ENCODE assay signal across 8 mouse cellular contexts in the genomic region with DNA sequence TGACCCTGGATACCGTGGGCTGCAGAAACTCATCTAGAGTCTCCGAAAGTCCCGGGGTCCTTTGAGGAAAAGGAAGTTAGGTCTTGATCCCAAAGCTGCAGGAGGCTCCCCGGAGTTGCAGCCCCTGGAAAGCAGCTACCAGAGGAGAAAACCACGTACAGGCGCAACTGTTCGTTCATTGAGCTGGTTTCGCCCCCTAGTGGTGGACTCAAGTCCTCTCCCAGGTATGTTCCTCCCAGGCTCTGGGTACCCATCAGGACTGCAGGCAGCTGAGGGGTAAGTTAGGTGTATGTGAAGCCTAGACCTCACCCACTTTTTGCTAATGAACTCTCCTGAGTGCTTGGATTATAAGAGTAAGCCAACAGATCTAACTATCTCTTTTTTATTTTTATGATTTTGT. TPM values are rescaled to one million over a fixed set of nuclear protein-coding genes. Genes with fewer than 3 reads are reported as not detected.
DNase-seq lines count a peak whose midpoint lies in the region; ATAC-seq and TF ChIP-seq lines count a peak whose summit lies in the region.

No protein-coding gene starts in this region.

- no peak overlapping the region for H3K4me2 ChIP-seq in kidney, embryonic 14.5 days (replicated peaks; ENCODE audit: low read depth, low read length)

- no peak overlapping the region for H3K9ac ChIP-seq in kidney, embryonic 14.5 days (ENCODE audit: low read depth, low read length)
- H3K9ac ChIP-seq in liver, adult 2 months (ENCODE audit: low read depth, low read length): no peak overlapping the region

- H3K4me1 ChIP-seq in cerebellum, adult 2 months (ENCODE audit: control insufficient read depth, insufficient read depth, low read length): no peaks in the 10 kb centered on the region; the same call in 1 of the 2 replicates
- 0 out of 2 replicates have a peak, but pooled peaks cover 5% of the 10 kb centered on the region for H3K4me1 ChIP-seq in kidney, embryonic 14.5 days (ENCODE audit: control insufficient read depth, insufficient read depth, low read length)
- H3K4me1 ChIP-seq in liver, adult 2 months (ENCODE audit: control insufficient read depth, insufficient read depth, low read length): no peaks in the 10 kb centered on the region

- no peaks in the 10 kb centered on the region for H3K36me3 ChIP-seq in kidney, embryonic 14.5 days (ENCODE audit: control insufficient read depth, insufficient read depth, low read length)
- no peaks in the 10 kb centered on the region for H3K36me3 ChIP-seq in liver, adult 2 months (ENCODE audit: control insufficient read depth, insufficient read depth, low read length)

- TF ChIP-seq POLR2A in cerebellum, adult 2 months (IDR thresholded peaks at IDR 0.05; ENCODE audit: borderline replicate concordance, insufficient read depth, low read length): no peak
- TF ChIP-seq POLR2A in liver, adult 2 months (IDR thresholded peaks at IDR 0.05; ENCODE audit: extremely low read depth, insufficient read depth, low read length): no peak

- peak; percentile 79 for ATAC-seq in kidney, embryonic 14.5 days (ENCODE audit: low FRiP score, low TSS enrichment)

- H3K4me3 ChIP-seq in cerebellum, adult 2 months (replicated peaks; ENCODE audit: insufficient read depth, low read depth, low read length): no peak overlapping the region
- H3K4me3 ChIP-seq in gastrocnemius, adult 2 months: no peak overlapping the region
- no peak overlapping the region for H3K4me3 ChIP-seq in kidney, embryonic 14.5 days (ENCODE audit: low read length)
- H3K4me3 ChIP-seq in liver, adult 2 months (ENCODE audit: insufficient read depth, low read depth, low read length): no peak overlapping the region

- H3K27me3 ChIP-seq in cerebellum, adult 2 months (ENCODE audit: control insufficient read depth, insufficient read depth, low read length): no peaks in the 10 kb centered on the region
- H3K27me3 ChIP-seq in kidney, embryonic 14.5 days (ENCODE audit: control insufficient read depth, insufficient read depth, low read length): 0 out of 2 replicates have a peak, but pooled peaks cover 3% of the 10 kb centered on the region
- no peaks in the 10 kb centered on the region for H3K27me3 ChIP-seq in liver, adult 2 months (ENCODE audit: control insufficient read depth, insufficient read depth, low read length)

- WGBS in cerebellum, adult 2 months: 12% methylated on average over 8 of the region's 8 CpGs
- WGBS in kidney, embryonic 14.5 days: 8% methylated on average over 8 of the region's 8 CpGs
- 9% methylated on average over 8 of the region's 8 CpGs for WGBS in liver, adult 2 months

- no peaks in the 10 kb centered on the region for H3K79me2 ChIP-seq in liver, adult 2 months (ENCODE audit: control insufficient read depth, insufficient read depth, low read length)

- DNase-seq in urinary bladder, postnatal 14 days (ENCODE audit: low spot score): peak; percentile 78
- no peak for DNase-seq in urinary bladder, adult 18-20 months (ENCODE audit: low spot score in 2 of 2)
- peak; percentile 59 to 72 for DNase-seq in cerebellum, adult 2 months
- peak; percentile 79 for DNase-seq in gastrocnemius, adult 2 months
- peak; percentile 46 for DNase-seq in liver, adult 2 months (ENCODE audit: extremely low read depth, low read depth, low spot score)
- peak; percentile 68 for DNase-seq in ovary, postnatal 14 days (ENCODE audit: low spot score)
- DNase-seq in thymus, postnatal 14 days: peak; percentile 73

- H3K27ac ChIP-seq in cerebellum, adult 2 months (ENCODE audit: insufficient read depth, low read length): no peak overlapping the region
- H3K27ac ChIP-seq in gastrocnemius, adult 2 months: no peak overlapping the region
- H3K27ac ChIP-seq in kidney, embryonic 14.5 days (ENCODE audit: low read depth, low read length): no peak overlapping the region
- no peak overlapping the region for H3K27ac ChIP-seq in liver, adult 2 months (replicated peaks; ENCODE audit: insufficient read depth, low read depth, low read length)

- TF ChIP-seq CTCF in cerebellum, adult 2 months (IDR thresholded peaks at IDR 0.05; ENCODE audit: borderline replicate concordance, insufficient read depth, low read depth, low read length): peak; percentile 92
- peak; percentile 88 for TF ChIP-seq CTCF in gastrocnemius, adult 2 months (IDR thresholded peaks at IDR 0.05)
- peak; percentile 88 for TF ChIP-seq CTCF in liver, adult 2 months (IDR thresholded peaks at IDR 0.05; ENCODE audit: low read depth, low read length)

- intact Hi-C loops in gastrocnemius, adult 2 months (cut with DNase I): loop anchor here (2.0 kb wide), 1 partner anchor 43 kb away; no protein-coding TSS in a partner anchor

- no peaks in the 10 kb centered on the region for H3K9me3 ChIP-seq in kidney, embryonic 14.5 days (ENCODE audit: control insufficient read depth, low read length)

RNA-seq across cellular contexts. Expression of a gene that starts 16.1 kb away (rescaled TPM):
- 8.8 and 11.2 TPM in 2 replicates for polyA plus RNA-seq in cerebellum, adult 2 months (2012; rRNA removed)
- total RNA-seq in gastrocnemius, adult 2 months (2021): under 1 TPM; 0.20 to 0.33 TPM
- 123 and 137 TPM in 2 replicates for polyA plus RNA-seq in kidney, embryonic 14.5 days (2014; fragmentation: Nextera tagmentation; extraction: Ambion mirVana)
- not detected in 2 replicates for total RNA-seq in liver, adult 2 months (2014; rRNA removed)
- polyA plus RNA-seq in liver, adult 2 months (2012; rRNA removed): not detected in 2 replicates

RNA-seq across cellular contexts. Expression of a gene that starts 27.2 kb away (rescaled TPM):
- 0.87 and 1.2 TPM in 2 replicates for polyA plus RNA-seq in cerebellum, adult 2 months (2012; rRNA removed)
- 10 to 100 TPM; 29.1 to 54.8 TPM for total RNA-seq in gastrocnemius, adult 2 months (2021)
- polyA plus RNA-seq in kidney, embryonic 14.5 days (2014; fragmentation: Nextera tagmentation; extraction: Ambion mirVana): 16.5 and 18.8 TPM in 2 replicates
- total RNA-seq in liver, adult 2 months (2014; rRNA removed): 10.0 and 14.6 TPM in 2 replicates
- 28.9 and 29.1 TPM in 2 replicates for polyA plus RNA-seq in liver, adult 2 months (2012; rRNA removed)

RNA-seq across cellular contexts. Expression of a gene that starts 52.7 kb away (rescaled TPM):
- polyA plus RNA-seq in cerebellum, adult 2 months (2012; rRNA removed): 6.5 and 10.0 TPM in 2 replicates
- total RNA-seq in gastrocnemius, adult 2 months (2021): 1 to 10 TPM in 1 of 2 experiments, under 1 TPM in 1; 0.56 to 1.5 TPM
- 10.8 and 10.9 TPM in 2 replicates for polyA plus RNA-seq in kidney, embryonic 14.5 days (2014; fragmentation: Nextera tagmentation; extraction: Ambion mirVana)
- 1.0 and 1.2 TPM in 2 replicates for total RNA-seq in liver, adult 2 months (2014; rRNA removed)
- 3.0 and 3.4 TPM in 2 replicates for polyA plus RNA-seq in liver, adult 2 months (2012; rRNA removed)

Comparison
In these comparisons a context has a peak if more than half of its experiments do, and no peak if none do; other contexts are left out.
1. DNase-seq: peak in urinary bladder, postnatal 14 days (single experiment), cerebellum, adult 2 months (2 of 2), gastrocnemius, adult 2 months (single experiment), liver, adult 2 months (single experiment), ovary, postnatal 14 days (single experiment) and thymus, postnatal 14 days (single experiment); none in urinary bladder, adult 18-20 months (0 of 2).
2. Peak in every context shown above with its lines, with median percentiles within 50 percentile points of each other: CTCF ChIP-seq.